Mouse (Mus musculus) heart, adult 2 months (tissue): ENCODE results near the gene Prom2. TPM values are rescaled to one million over a fixed set of nuclear protein-coding genes. Genes with fewer than 3 reads are reported as not detected.

Experiments used
- DNase-seq, 2 experiments: peaks; one replicate each; pipeline ENCODE4 v3.0.0; 2021
- H3K27ac ChIP-seq: fragments of 200-600 bp; 2 replicates; pipeline ENCODE4 v1.8.1; 2022
- H3K27me3 ChIP-seq: fragments of 200-500 bp; 2 replicates; pipeline ENCODE4 v1.6.1; 2012; ENCODE audit warnings: mild to moderate bottlenecking, low read length, inconsistent platforms, mixed read lengths; ENCODE audit not compliant: control insufficient read depth, insufficient read depth
- H3K36me3 ChIP-seq: fragments of 200-500 bp; 2 replicates; pipeline ENCODE4 v1.6.1; 2012; ENCODE audit warnings: low read length, inconsistent platforms; ENCODE audit not compliant: control insufficient read depth, insufficient read depth
- H3K4me1 ChIP-seq: fragments of 200-500 bp; 2 replicates; pipeline ENCODE4 v1.6.1; 2011; ENCODE audit warnings: low read length; ENCODE audit not compliant: control insufficient read depth, insufficient read depth
- H3K4me3 ChIP-seq: fragments of 200-600 bp; 2 replicates; pipeline ENCODE4 v1.8.1; 2022
- H3K79me2 ChIP-seq: fragments of 200-500 bp; replicated peaks from 2 replicates; pipeline ENCODE4 v1.6.1; 2012; ENCODE audit warnings: mild to moderate bottlenecking, inconsistent platforms, low read length, moderate library complexity, mixed read lengths; ENCODE audit not compliant: control insufficient read depth, insufficient read depth
- H3K9ac ChIP-seq: fragments of 200-500 bp; 2 replicates; pipeline ENCODE4 v1.6.1; 2012; ENCODE audit warnings: low read depth, mild to moderate bottlenecking, control low read depth, inconsistent platforms, low read length, mixed read lengths
- CTCF ChIP-seq: fragments of 200-600 bp; IDR thresholded peaks from 2 replicates; pipeline ENCODE4 v1.8.1; 2022; ENCODE audit warnings: antibody characterized with exemption, mild to moderate bottlenecking, moderate library complexity
- EP300 ChIP-seq: fragments of 200-500 bp; IDR thresholded peaks from 2 replicates; pipeline ENCODE4 v1.6.1; 2011; ENCODE audit warnings: low read depth, low read length, control low read depth; ENCODE audit not compliant: insufficient read depth
- POLR2A ChIP-seq: fragments of 200-500 bp; IDR thresholded peaks from 2 replicates; pipeline ENCODE4 v1.6.1; 2011; ENCODE audit warnings: mild to moderate bottlenecking, low read depth, low read length, control low read depth; ENCODE audit not compliant: insufficient read depth
- WGBS: fragments of 180-500 bp; shearing (Covaris S2); methylation state at CpG from one replicate; pipeline ENCODE4 v1.1.7; 2018; 5-methylcytosine and 5-hydroxymethylcytosine counted together
- intact Hi-C: fragments of 180-260 bp; cut with DNase I; formaldehyde crosslinking; loops from one replicate; pipeline ENCODE4 v1.15.1; 2025
- polyA plus RNA-seq: library from polyadenylated mRNA; depleted of rRNA; stranded (reverse); fragments of >200 nt; gene quantifications from 2 replicates; pipeline ENCODE4 v1.2.3, GENCODE M21; 2012
- total RNA-seq, 2 experiments: library from RNA; stranded (reverse); gene quantifications; 2 replicates each; pipeline ENCODE4 v1.2.3; 2021

Gene Prom2
- total and polyA plus RNA-seq, 3 experiments: 0.14 TPM; not detected in 2

DNA sequence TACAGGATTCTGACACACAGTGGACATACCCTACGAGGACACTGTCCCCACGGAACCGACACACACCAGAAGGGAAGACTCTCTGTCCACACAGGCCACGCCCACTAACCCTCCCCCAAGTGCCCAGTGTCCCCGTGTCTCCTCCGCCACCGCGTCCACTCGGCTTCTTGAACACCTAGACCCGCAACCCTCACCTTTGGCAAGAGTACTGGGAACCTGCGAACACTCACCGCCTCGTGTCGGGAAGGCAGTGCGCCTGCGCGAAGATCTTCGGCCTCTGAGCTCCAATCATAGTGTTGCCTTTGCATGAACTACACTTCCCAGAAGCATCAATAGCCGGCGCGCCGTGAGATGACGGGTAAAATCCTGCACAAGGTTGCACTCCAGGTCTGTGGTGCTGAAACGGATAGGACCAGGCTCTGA, 43.2 kb upstream of the Prom2 start:
- WGBS: under 1% methylated on average over 24 of the region's 24 CpGs

DNA sequence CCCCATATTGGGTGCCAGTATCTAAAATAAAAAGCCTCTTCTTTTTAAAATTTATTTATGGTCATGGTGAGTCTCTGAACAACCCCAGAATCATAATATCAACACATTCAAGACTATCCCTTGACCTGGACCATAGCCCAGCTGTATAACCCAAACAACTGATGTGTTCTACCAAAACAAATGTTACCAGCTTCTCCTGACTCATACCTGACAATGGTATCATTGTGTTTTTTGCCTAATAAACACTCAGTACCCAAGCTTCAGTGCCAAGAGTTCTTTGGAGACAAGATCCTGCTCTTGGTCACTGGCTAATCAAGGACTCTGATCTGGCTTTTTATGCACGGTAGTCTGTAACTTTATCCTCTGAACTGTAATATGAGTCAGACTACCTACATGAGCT, 32.1 kb upstream of the Prom2 start:
- intact Hi-C loops: no loop called here
- no peak for DNase-seq
- Histone ChIP-seq H3K27me3 (no peaks in the 10 kb centered on the region; the same call in 1 of the 2 replicates), H3K4me3 (no peak overlapping the region), H3K36me3 (no peaks in the 10 kb centered on the region), H3K4me1 (no peaks in the 10 kb centered on the region), H3K79me2 (no peaks in the 10 kb centered on the region), H3K9ac (no peak overlapping the region), H3K27ac (no peak overlapping the region)
- no peak for TF ChIP-seq POLR2A
- no peak for TF ChIP-seq EP300
- TF ChIP-seq CTCF: no peak
- WGBS: 43% methylated on average over 1 of the region's 1 CpGs

More for the DNA sequence above, 43.2 kb upstream of the Prom2 start:
- H3K79me2 ChIP-seq: no peaks in the 10 kb centered on the region
- TF ChIP-seq CTCF: peak; percentile 35
- TF ChIP-seq POLR2A: peak; percentile 89
- TF ChIP-seq EP300: no peak
- peaks cover 8% of the 10 kb centered on the region for H3K4me1 ChIP-seq
- H3K27ac ChIP-seq: peak overlapping the region; percentile 60
- intact Hi-C loops: loop anchor here (10.0 kb wide), 1 partner anchor 330 kb away; no protein-coding TSS in a partner anchor
- peak overlapping the region; percentile 56 for H3K4me3 ChIP-seq
- peak overlapping the region; percentile 82 for H3K9ac ChIP-seq
- no peaks in the 10 kb centered on the region for H3K36me3 ChIP-seq
- peak; percentile 90 to 94 for DNase-seq
- no peaks in the 10 kb centered on the region for H3K27me3 ChIP-seq

DNA sequence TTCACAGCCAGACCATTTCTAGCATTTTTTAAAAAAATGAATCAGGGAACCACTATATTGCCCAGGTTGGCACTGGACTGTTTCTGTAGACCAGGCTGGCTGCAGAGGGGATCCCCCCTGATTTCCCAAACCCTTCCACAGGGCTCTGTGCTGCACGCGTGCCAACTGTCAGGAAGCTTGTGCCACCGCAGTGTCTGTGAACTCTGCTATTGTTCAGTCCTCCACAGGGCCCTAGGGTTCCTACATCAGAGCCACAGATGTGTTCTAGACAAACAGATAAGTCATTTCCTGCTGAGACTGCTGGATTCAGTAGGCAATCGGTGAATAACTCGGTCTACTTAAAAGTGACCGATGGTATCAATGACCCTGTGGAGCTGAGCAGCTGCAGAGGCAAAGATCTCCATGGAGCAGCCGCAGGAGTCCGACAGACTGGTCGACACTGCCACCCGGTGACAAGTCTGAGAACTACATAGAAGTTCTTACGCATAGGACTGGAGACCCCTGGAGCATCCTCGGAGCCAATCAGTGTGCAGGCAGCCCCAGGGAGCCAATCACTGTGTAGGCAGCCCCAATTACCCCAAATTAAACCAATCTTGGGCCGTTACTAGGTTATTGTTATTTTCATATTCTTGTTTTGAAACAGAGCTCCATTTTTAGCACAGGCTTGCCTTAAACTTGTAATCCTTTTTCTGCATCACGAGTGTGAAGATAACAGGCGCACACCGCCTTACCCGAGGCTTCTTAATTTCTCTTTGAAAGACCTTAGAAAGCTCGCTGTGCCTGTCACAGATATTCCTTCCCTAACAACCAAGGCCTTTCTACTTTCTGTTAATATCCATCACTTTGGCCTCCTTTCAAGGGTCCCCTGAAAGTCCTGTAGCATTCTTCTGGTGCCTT, 18.1 kb upstream of the Prom2 start:
- intact Hi-C loops: loop anchor here (1.0 to 2.0 kb wide), 2 partner anchors 52 to 97 kb away; no protein-coding TSS in a partner anchor
- peak; percentile 58 to 74 for DNase-seq
- H3K4me3 ChIP-seq: no peak overlapping the region
- peak; percentile 52; the same call in 1 of the 2 replicates for TF ChIP-seq EP300
- no peak for TF ChIP-seq POLR2A
- TF ChIP-seq CTCF: peak; percentile 88
- no peaks in the 10 kb centered on the region; the same call in 1 of the 2 replicates for H3K27me3 ChIP-seq
- 12% methylated on average over 18 of the region's 18 CpGs for WGBS
- H3K79me2 ChIP-seq: no peaks in the 10 kb centered on the region
- H3K9ac ChIP-seq: no peak overlapping the region
- H3K36me3 ChIP-seq: no peaks in the 10 kb centered on the region
- no peaks in the 10 kb centered on the region for H3K4me1 ChIP-seq
- H3K27ac ChIP-seq: no peak overlapping the region

DNA sequence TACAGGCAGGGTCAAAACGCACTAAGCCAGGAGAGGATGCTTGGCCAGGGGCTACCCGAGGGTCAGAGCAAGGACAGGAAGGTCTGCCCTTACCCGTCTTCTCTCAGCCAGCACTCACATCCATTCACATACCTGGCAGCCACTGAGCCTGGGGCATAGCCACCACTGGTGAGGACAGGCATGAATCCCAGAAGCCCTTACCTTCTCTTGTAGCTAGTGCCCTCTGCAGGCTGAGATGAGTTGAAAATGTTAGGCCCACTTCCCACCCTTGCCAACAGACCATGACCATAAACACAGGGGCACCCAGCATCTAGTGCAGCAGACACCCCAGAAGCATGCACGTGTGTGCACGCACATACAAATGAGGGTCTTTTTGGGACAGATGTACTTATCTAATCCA, 9.8 kb upstream of the Prom2 start:
- intact Hi-C loops: no loop called here
- H3K9ac ChIP-seq: no peak overlapping the region
- H3K27ac ChIP-seq: no peak overlapping the region
- H3K4me1 ChIP-seq: no peaks in the 10 kb centered on the region
- no peak overlapping the region for H3K4me3 ChIP-seq
- H3K27me3 ChIP-seq: no peaks in the 10 kb centered on the region; the same call in 1 of the 2 replicates
- WGBS: 59% methylated on average over 5 of the region's 5 CpGs
- no peaks in the 10 kb centered on the region for H3K36me3 ChIP-seq
- peak; percentile 26 for TF ChIP-seq CTCF
- TF ChIP-seq EP300: no peak
- no peaks in the 10 kb centered on the region for H3K79me2 ChIP-seq
- no peak for DNase-seq

DNA sequence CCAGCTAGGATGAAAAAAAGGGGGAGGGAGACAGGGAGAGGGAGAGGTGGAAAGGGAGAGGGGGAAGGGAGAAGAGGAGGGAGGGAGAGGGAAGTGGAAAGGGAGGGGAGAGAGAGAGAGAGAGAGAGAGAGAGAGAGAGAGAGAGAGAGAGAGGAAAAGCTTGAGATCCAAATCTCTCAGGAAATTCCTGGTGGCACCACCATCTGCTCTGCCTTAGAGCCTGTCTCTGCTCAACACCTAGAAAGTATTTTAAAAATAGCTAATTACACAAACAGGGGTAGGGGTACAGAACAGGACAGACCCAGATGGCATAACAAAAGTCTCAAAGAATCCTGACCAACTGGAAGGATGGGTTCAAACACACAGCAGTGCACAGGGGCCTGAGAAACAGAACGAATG, 9.2 kb upstream of the Prom2 start:
- H3K36me3 ChIP-seq: no peaks in the 10 kb centered on the region
- H3K4me1 ChIP-seq: no peaks in the 10 kb centered on the region
- no peak overlapping the region for H3K27ac ChIP-seq
- no peak for DNase-seq
- TF ChIP-seq CTCF: no peak
- no peak for TF ChIP-seq POLR2A
- TF ChIP-seq EP300: no peak
- intact Hi-C loops: no loop called here
- H3K4me3 ChIP-seq: no peak overlapping the region
- no peaks in the 10 kb centered on the region for H3K79me2 ChIP-seq
- no peaks in the 10 kb centered on the region; the same call in 1 of the 2 replicates for H3K27me3 ChIP-seq
- 46% methylated on average over 1 of the region's 1 CpGs for WGBS
- no peak overlapping the region for H3K9ac ChIP-seq

DNA sequence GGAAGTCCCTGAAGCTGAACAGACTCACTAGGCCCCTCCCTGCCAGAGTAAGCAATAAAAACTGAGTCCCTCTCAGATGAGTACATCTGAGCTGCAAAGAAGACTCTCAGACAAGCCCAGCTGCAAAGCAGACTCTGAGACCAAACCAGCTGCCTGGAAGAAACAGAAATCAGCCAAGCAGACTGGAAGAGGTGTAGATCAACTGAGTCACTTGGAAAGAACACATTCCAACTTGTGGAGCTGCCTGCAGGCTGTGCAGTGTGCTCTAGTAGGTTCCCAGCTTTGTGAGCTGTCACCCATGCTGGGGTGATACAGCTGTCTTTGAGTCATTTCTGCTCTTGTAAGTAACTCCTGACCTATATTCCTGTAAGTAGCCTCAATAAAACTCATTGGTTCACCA, 8.4 kb upstream of the Prom2 start:
- DNase-seq: no peak
- no peaks in the 10 kb centered on the region for H3K36me3 ChIP-seq
- no peak overlapping the region for H3K4me3 ChIP-seq
- no peak overlapping the region for H3K9ac ChIP-seq
- no peaks in the 10 kb centered on the region for H3K79me2 ChIP-seq
- H3K27ac ChIP-seq: no peak overlapping the region
- H3K4me1 ChIP-seq: no peaks in the 10 kb centered on the region
- TF ChIP-seq POLR2A (no peak), EP300 (no peak), CTCF (no peak)
- H3K27me3 ChIP-seq: no peaks in the 10 kb centered on the region; the same call in 1 of the 2 replicates
- intact Hi-C loops: no loop called here
